Mouse (Mus musculus): ENCODE measurements around the gene Ddx43. TPM values are rescaled to one million over a fixed set of nuclear protein-coding genes. Genes with fewer than 3 reads are reported as not detected.
"Not testable (repeated sequence)": the region's sequence is repeated elsewhere in the genome, so short reads cannot be mapped to it uniquely, and the experiment has no call there.

Ddx43 gene
- polyA plus RNA-seq, 1 experiment from 2014 or later, result 0.17 TPM

DNA sequence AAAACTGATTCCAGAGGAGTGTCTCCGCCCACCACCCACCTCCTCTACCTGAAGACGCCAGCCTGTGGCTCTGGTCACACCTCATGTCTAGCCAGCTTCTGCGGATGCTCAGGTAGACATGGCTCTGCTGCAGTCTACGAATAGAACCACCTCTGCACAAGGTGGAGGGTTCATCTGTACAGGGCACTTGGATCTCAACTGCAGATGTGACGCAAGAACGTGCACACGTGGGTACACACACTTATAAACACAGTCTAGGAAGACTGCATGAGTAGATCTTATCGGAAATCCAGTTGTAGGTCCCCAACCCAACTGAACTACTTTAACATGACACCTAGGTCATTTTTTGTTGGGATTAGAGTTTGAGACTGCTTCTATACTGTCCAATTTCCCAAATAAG, 40.0 kb upstream of the Ddx43 start, which contains the start of gene Gsta2:
TSS of gene Gsta2 (minus strand) at position 178 of the 400 bp plus-strand sequence.
- 90% methylated on average over 8 of the region's 8 CpGs for WGBS
- H3K36me3 ChIP-seq (ENCODE audit: control insufficient read depth, insufficient read depth, low read length), result no peaks in the 10 kb centered on the region

DNA sequence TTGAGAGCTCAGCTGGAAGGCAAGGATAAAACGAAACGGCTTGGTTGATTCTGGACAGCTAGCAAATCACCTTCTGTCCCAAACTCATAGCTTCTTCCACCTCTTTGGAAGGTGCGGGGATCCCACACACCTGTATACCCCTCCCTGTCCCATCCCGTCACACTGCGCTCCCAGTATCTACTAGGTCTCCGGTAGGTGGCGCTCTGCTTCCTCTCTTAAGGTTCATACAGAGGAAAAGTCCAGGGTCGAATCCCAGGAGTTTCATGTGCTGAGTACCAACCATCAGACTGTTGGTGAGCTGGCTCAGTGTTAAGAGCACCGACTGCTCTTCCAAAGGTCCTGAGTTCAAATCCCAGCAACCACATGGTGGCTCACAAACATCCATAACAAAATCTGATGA, 37.5 kb upstream of the Ddx43 start:
- no peak for ATAC-seq (ENCODE audit: insufficient number of reproducible peaks, low FRiP score, low TSS enrichment, low read depth)

More for the DNA sequence above, 40.0 kb upstream of the Ddx43 start, which contains the start of gene Gsta2:
- no peak within 1 kb of the TSS for H3K9ac ChIP-seq (ENCODE audit: low read length)
- ATAC-seq (ENCODE audit: insufficient number of reproducible peaks, low FRiP score, low TSS enrichment, low read depth), result no peak
- H3K4me2 ChIP-seq (ENCODE audit: low read depth, severe bottlenecking), result no peak within 1 kb of the TSS
- no peaks in the 10 kb centered on the region for H3K27me3 ChIP-seq (ENCODE audit: control insufficient read depth, insufficient read depth, low read length)
- no peak for DNase-seq (ENCODE audit: low spot score)
- H3K4me1 ChIP-seq (ENCODE audit: control insufficient read depth, insufficient read depth, low read length), result no peaks in the 10 kb centered on the region
- H3K9me3 ChIP-seq (ENCODE audit: control insufficient read depth, low read length), result no peaks in the 10 kb centered on the region
- H3K27ac ChIP-seq (replicated peaks; ENCODE audit: low read depth, low read length), result no peak within 1 kb of the TSS
- H3K4me3 ChIP-seq (ENCODE audit: low read depth, low read length), result no peak within 1 kb of the TSS

DNA sequence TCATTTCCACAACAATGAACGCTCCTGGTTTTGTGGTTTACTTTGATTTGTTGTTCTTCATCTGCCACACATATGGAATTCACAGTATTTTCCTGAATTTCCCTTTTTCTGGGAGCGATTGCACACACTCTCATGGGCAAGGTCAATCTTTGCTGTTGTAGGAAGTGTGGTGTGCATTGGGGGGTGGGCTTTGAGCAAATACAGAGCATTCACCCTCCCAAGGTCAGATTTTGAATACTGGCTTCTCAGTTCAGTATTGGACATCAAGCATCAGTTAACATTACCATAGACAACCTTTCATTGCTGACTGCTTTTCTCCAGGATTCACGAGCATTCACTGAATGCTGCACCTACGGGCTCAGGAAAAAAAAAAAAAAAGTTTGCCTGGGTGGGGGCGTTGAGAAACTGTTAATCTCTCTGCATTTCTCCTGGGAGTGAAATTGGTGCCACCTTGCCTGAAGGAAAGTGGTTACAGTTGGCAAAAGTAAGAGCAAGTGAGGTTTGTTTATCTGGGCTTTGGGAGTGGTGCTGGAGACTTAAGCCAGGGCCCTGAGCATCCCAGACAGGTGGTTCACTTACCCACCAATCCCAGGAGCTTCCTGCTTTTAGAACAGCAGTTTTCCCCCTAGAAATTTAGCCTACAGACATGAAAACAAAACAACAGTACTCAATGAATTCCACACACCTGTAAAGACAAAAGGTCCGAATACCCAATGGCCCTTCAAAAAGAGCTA, 35.7 kb upstream of the Ddx43 start:
- H3K9me3 ChIP-seq (ENCODE audit: control insufficient read depth, low read length), result no peaks in the 10 kb centered on the region
- H3K4me3 ChIP-seq (ENCODE audit: low read depth, low read length), result no peak overlapping the region
- DNase-seq (ENCODE audit: low spot score) (no peak), ATAC-seq (ENCODE audit: insufficient number of reproducible peaks, low FRiP score, low TSS enrichment, low read depth) (no peak)
- H3K4me2 ChIP-seq (ENCODE audit: low read depth, severe bottlenecking), result no peak overlapping the region
- no peaks in the 10 kb centered on the region for H3K36me3 ChIP-seq (ENCODE audit: control insufficient read depth, insufficient read depth, low read length)
- H3K9ac ChIP-seq (ENCODE audit: low read length), result no peak overlapping the region
- WGBS, result 78% methylated on average over 6 of the region's 6 CpGs
- H3K27me3 ChIP-seq (ENCODE audit: control insufficient read depth, insufficient read depth, low read length), result no peaks in the 10 kb centered on the region
- no peak overlapping the region for H3K27ac ChIP-seq (replicated peaks; ENCODE audit: low read depth, low read length)
- no peaks in the 10 kb centered on the region for H3K4me1 ChIP-seq (ENCODE audit: control insufficient read depth, insufficient read depth, low read length)

More for the DNA sequence above, 37.5 kb upstream of the Ddx43 start:
- Histone ChIP-seq H3K4me3 (ENCODE audit: low read depth, low read length) (no peak overlapping the region), H3K27me3 (ENCODE audit: control insufficient read depth, insufficient read depth, low read length) (no peaks in the 10 kb centered on the region), H3K9me3 (ENCODE audit: control insufficient read depth, low read length) (no peaks in the 10 kb centered on the region), H3K27ac (replicated peaks; ENCODE audit: low read depth, low read length) (no peak overlapping the region), H3K4me1 (ENCODE audit: control insufficient read depth, insufficient read depth, low read length) (no peaks in the 10 kb centered on the region), H3K36me3 (ENCODE audit: control insufficient read depth, insufficient read depth, low read length) (no peaks in the 10 kb centered on the region), H3K4me2 (ENCODE audit: low read depth, severe bottlenecking) (no peak overlapping the region), H3K9ac (ENCODE audit: low read length) (no peak overlapping the region)
- DNase-seq (ENCODE audit: low spot score), result peak; percentile 82
- 14% methylated on average over 9 of the region's 9 CpGs for WGBS

DNA sequence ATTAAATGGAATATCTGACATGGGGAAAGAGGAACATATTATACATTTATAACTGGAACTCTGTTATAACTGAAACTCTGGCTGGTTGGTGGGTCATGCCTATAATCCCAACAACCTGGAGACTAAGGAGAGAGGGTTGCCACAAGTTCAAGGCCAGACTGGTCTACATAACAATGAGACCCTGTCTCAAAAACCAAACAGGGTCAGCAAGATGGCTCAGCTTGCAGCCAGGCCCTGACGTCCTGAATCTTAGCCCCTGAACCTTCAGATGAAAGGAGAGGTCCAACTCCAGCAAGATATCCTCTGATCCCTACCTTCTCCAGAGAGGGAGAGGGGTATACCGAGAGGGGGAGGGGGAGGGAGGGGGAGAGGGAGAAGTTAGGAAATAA, 35.1 kb upstream of the Ddx43 start:
- Histone ChIP-seq H3K27me3 (ENCODE audit: control insufficient read depth, insufficient read depth, low read length) (no peaks in the 10 kb centered on the region), H3K9ac (ENCODE audit: low read length) (no peak overlapping the region), H3K36me3 (ENCODE audit: control insufficient read depth, insufficient read depth, low read length) (no peaks in the 10 kb centered on the region), H3K27ac (replicated peaks; ENCODE audit: low read depth, low read length) (no peak overlapping the region), H3K4me1 (ENCODE audit: control insufficient read depth, insufficient read depth, low read length) (no peaks in the 10 kb centered on the region), H3K9me3 (ENCODE audit: control insufficient read depth, low read length) (no peaks in the 10 kb centered on the region), H3K4me3 (ENCODE audit: low read depth, low read length) (no peak overlapping the region), H3K4me2 (ENCODE audit: low read depth, severe bottlenecking) (no peak overlapping the region)
- DNase-seq (ENCODE audit: low spot score) (no peak), ATAC-seq (ENCODE audit: insufficient number of reproducible peaks, low FRiP score, low TSS enrichment, low read depth) (no peak)
- WGBS, result 37% methylated on average over 2 of the region's 2 CpGs

- no peaks in the 10 kb centered on the region for H3K9me3 ChIP-seq (ENCODE audit: control insufficient read depth, low read length)
- no peak overlapping the region for H3K4me3 ChIP-seq (ENCODE audit: low read depth, low read length)
- no peak overlapping the region for H3K9ac ChIP-seq (ENCODE audit: low read length)
- DNase-seq (ENCODE audit: low spot score) (no peak), ATAC-seq (ENCODE audit: insufficient number of reproducible peaks, low FRiP score, low TSS enrichment, low read depth) (no peak)
- H3K27ac ChIP-seq (replicated peaks; ENCODE audit: low read depth, low read length), result no peak overlapping the region
- no peaks in the 10 kb centered on the region for H3K4me1 ChIP-seq (ENCODE audit: control insufficient read depth, insufficient read depth, low read length)
- H3K36me3 ChIP-seq (ENCODE audit: control insufficient read depth, insufficient read depth, low read length), result no peaks in the 10 kb centered on the region
- no peak overlapping the region for H3K4me2 ChIP-seq (ENCODE audit: low read depth, severe bottlenecking)
- 65% methylated on average over 6 of the region's 6 CpGs for WGBS
- H3K27me3 ChIP-seq (ENCODE audit: control insufficient read depth, insufficient read depth, low read length), result no peaks in the 10 kb centered on the region
Observed at GRCm38 (mm10) chr9:78363374-78363773, 32.2 kb upstream of the Ddx43 start.

- H3K27me3 ChIP-seq (ENCODE audit: control insufficient read depth, insufficient read depth, low read length), result no peaks in the 10 kb centered on the region
- 89% methylated on average over 6 of the region's 6 CpGs for WGBS
- DNase-seq (ENCODE audit: low spot score), result no peak
Observed at GRCm38 (mm10) chr9:78364701-78365100, 30.9 kb upstream of the Ddx43 start.

GRCm38 (mm10) chr9:78365850-78366544, 29.6 kb upstream of the Ddx43 start:
- WGBS, result 74% methylated on average over 13 of the region's 13 CpGs
- no peak for ATAC-seq (ENCODE audit: insufficient number of reproducible peaks, low FRiP score, low TSS enrichment, low read depth)

More at GRCm38 (mm10) chr9:78364701-78365100, 30.9 kb upstream of the Ddx43 start:
- Histone ChIP-seq H3K27ac (replicated peaks; ENCODE audit: low read depth, low read length) (no peak overlapping the region), H3K9ac (ENCODE audit: low read length) (no peak overlapping the region), H3K4me1 (ENCODE audit: control insufficient read depth, insufficient read depth, low read length) (no peaks in the 10 kb centered on the region), H3K4me3 (ENCODE audit: low read depth, low read length) (no peak overlapping the region), H3K4me2 (ENCODE audit: low read depth, severe bottlenecking) (no peak overlapping the region), H3K36me3 (ENCODE audit: control insufficient read depth, insufficient read depth, low read length) (no peaks in the 10 kb centered on the region), H3K9me3 (ENCODE audit: control insufficient read depth, low read length) (no peaks in the 10 kb centered on the region)
- ATAC-seq (ENCODE audit: insufficient number of reproducible peaks, low FRiP score, low TSS enrichment, low read depth), result no peak

DNA sequence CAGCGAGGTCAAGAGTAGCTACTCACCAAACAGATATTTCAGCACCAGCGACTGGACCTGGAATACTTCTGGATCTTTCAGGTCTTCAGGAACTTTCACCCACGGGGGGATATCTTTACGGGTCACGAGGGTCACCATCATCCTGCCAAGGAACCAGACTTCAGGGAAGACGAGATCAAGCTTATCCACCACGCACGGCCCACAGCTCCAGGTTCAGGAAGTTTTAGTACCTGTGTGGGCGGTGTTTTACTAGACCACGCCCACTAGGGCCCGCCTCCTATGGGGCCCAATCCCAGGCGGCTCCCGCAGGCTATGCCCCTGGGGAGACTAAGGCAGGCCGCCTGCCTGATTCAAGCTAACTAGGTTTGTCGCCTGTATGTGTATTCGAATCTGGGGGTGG, 27.6 kb upstream of the Ddx43 start, which contains the start of gene Dppa5a:
TSS of gene Dppa5a (minus strand) at position 219 of the 400 bp plus-strand sequence.
- H3K27me3 ChIP-seq (ENCODE audit: control insufficient read depth, insufficient read depth, low read length); H3K4me1 ChIP-seq (ENCODE audit: control insufficient read depth, insufficient read depth, low read length); H3K4me3 ChIP-seq (ENCODE audit: low read depth, low read length); ATAC-seq (ENCODE audit: insufficient number of reproducible peaks, low FRiP score, low TSS enrichment, low read depth); H3K9me3 ChIP-seq (ENCODE audit: control insufficient read depth, low read length); H3K9ac ChIP-seq (ENCODE audit: low read length); H3K27ac ChIP-seq (replicated peaks; ENCODE audit: low read depth, low read length); H3K36me3 ChIP-seq (ENCODE audit: control insufficient read depth, insufficient read depth, low read length); DNase-seq (ENCODE audit: low spot score); H3K4me2 ChIP-seq (ENCODE audit: low read depth, severe bottlenecking): not testable (repeated sequence)
- WGBS, result 94% methylated on average over 16 of the region's 16 CpGs

More at GRCm38 (mm10) chr9:78365850-78366544, 29.6 kb upstream of the Ddx43 start:
- Histone ChIP-seq H3K4me3 (ENCODE audit: low read depth, low read length) (no peak overlapping the region), H3K4me2 (ENCODE audit: low read depth, severe bottlenecking) (no peak overlapping the region), H3K4me1 (ENCODE audit: control insufficient read depth, insufficient read depth, low read length) (no peaks in the 10 kb centered on the region), H3K36me3 (ENCODE audit: control insufficient read depth, insufficient read depth, low read length) (no peaks in the 10 kb centered on the region), H3K27ac (replicated peaks; ENCODE audit: low read depth, low read length) (no peak overlapping the region), H3K9ac (ENCODE audit: low read length) (no peak overlapping the region), H3K27me3 (ENCODE audit: control insufficient read depth, insufficient read depth, low read length) (no peaks in the 10 kb centered on the region), H3K9me3 (ENCODE audit: control insufficient read depth, low read length) (no peaks in the 10 kb centered on the region)
- DNase-seq (ENCODE audit: low spot score), result no peak

Measured in limb, embryonic 11.5 days (tissue).